Mouse (Mus musculus) duodenum, adult 2 months (tissue): ENCODE data around the gene Clec4a1. TPM values are rescaled to one million over a fixed set of nuclear protein-coding genes. Genes with fewer than 3 reads are reported as not detected.

Source experiments
- polyA plus RNA-seq: library from polyadenylated mRNA; depleted of rRNA; stranded (reverse); fragments of >200 nt; gene quantifications from 2 replicates; pipeline ENCODE4 v1.2.3, GENCODE M21; 2012; ENCODE audit warnings: low replicate concordance; rRNA removed

Gene Clec4a1
- 0.56 and 0.90 TPM in 2 replicates for polyA plus RNA-seq

GRCm38 (mm10) chr6:122921451-122921850, at the start of gene Clec4a1:
Clec4a1 (plus strand) TSS chr6:122921848.

GRCm38 (mm10) chr6:122873871-122874719, 47.6 kb upstream of the Clec4a1 start, which contains the start of gene Necap1:
Necap1 (plus strand) TSS chr6:122874474.

GRCm38 (mm10) chr6:122952401-122952800, 30.8 kb downstream of the Clec4a1 start, which contains the start of gene Clec4a3:
Clec4a3 (plus strand) TSS chr6:122952515.

Other genes starting within 250 kb of the Clec4a1 start
- 0.05 TPM in 1 of 2 replicates, not detected in the other for gene Nanog, start 214.4 kb upstream of the Clec4a1 start, polyA plus RNA-seq
- gene Slc2a3, start 120.2 kb upstream of the Clec4a1 start, polyA plus RNA-seq: 0.83 and 0.96 TPM in 2 replicates
- gene Foxj2, start 101.9 kb upstream of the Clec4a1 start, polyA plus RNA-seq: 6.4 and 7.7 TPM in 2 replicates
- gene C3ar1, start 65.7 kb upstream of the Clec4a1 start, polyA plus RNA-seq: 0.72 and 0.76 TPM in 2 replicates
- 8.1 and 9.1 TPM in 2 replicates for gene Necap1, start 47.4 kb upstream of the Clec4a1 start, polyA plus RNA-seq
- gene Clec4a3, start 30.7 kb downstream of the Clec4a1 start, polyA plus RNA-seq: 0.11 and 0.26 TPM in 2 replicates
- gene Clec4a4, start 68.5 kb downstream of the Clec4a1 start, polyA plus RNA-seq: 0.13 and 0.15 TPM in 2 replicates
- not detected in 2 replicates for gene Clec4b1, start 128.1 kb downstream of the Clec4a1 start, polyA plus RNA-seq
- gene Clec4a2, start 184.6 kb downstream of the Clec4a1 start, polyA plus RNA-seq: 0.19 and 1.7 TPM in 2 replicates